Mouse (Mus musculus): Measurements from ENCODE around the gene Atxn1l. TPM values are rescaled to one million over a fixed set of nuclear protein-coding genes. Genes with fewer than 3 reads are reported as not detected.

Gene Atxn1l
- 3.5 TPM for polyA plus RNA-seq (2017; shearing (Covaris generic))

DNA sequence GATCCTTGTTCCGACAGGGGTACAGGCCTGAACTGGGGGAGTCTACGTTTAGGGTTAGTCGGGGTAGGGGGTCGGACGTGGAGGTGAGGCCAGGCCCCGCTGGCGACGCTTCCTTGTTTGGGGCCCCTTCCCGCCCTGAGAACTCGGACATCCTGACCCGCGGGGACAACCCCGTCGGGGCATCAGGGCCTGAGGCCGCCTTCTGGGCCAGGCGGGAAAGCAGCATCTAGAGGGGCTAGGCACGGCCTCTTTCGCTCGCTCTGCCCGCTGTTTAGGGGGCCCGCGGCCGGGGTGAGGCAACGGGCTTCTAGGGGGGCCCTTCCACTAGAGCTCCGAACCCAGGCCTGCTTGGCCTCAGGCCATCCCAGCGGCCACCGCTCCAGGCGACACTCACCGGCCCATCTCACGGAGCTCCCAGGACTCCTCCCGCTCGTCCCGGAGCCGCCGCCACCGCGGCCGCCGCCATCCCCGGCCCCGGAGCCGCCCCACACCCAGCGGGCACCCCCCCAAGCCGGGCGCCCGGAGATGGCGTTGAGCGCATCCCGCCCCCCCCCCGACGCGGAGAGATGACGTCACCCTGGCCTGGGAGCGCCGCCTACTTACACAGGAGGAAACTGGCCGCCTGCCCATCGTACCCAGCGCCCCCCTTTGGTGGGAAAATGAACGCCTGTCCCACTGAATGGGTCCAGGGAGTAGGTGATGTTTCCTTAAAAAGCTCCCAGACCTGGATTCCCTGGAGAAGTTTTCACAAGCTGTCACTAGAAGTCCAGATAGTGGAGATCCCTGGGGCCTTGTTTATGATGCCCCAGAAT is at the start of gene Atxn1l:
TSS of gene Atxn1l (minus strand) at position 503 of the 812 bp plus-strand sequence.

DNA sequence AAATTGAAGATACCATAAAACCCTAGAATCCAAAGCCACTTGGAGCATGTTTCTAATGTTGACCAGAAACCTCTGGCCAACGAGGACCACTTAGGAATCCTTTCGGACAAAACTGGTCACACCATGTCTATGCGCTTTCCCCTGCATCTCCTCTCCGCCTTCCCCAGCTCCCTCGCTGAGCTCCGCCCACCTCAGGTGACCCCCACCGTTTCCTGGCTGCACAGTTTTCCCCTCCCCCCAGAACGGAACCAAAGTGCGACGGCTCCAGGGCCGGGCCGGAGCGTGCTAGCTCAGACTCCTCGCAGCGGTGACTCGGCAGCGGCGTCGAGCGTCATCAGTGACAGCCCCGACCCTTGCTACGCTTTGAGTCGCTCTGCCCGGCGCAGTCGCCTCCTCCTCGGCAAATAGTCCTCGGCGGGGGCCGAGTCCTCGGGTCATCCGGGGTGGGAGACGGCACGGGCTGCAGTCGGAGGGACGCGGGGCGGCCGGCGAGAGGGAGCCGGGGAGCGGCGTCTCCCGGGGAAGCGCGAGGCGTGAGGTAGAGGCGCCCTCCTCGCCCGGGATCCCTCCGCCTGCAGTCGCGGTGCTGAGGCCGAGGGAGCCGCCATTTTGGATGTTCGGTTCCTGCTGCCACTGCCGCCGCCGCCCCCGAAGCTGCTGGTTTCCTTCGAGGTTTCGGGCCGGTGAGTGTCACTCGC is 40.9 kb upstream of the Atxn1l start, which contains the start of gene Ap1g1:
TSS of gene Ap1g1 (plus strand) at position 275 of the 698 bp plus-strand sequence.

DNA sequence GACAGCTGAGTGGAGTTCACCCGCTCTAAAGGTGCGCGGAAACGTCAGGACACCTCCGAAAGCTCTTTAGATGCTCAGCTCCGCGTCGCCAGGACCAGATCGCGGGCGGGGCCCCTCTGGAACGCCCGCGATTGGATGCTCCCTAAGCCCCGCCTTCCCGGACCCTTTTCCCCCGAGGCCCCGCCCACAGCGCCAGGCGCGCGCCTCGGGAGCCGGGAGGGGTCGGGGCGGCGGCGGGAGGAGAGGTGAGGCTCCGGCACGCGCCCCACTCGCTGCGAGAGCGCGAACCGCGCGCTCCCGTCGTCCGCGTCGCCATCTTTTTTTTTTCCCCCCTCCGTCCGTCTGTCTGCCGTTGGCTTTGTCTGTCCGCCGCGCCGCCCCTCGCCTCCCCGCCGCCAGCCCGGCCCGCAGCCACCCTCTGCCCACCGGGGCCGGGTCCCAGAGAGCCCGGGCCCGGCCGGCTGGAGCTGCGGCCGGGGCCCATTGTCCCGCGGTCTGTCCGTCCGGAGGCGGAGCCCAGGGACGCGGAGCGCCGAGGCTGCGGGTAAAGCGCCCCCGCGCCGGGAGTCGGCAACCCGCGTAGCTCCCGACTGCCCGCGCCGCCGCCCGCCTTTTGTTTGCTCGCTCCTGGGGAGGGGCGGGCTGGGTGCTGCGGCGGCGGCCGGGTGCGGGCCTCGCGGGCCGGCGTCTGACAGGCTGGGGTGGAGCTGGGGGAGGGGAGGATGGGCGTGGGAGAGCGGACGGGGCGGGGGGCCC is 32.0 kb downstream of the Atxn1l start, which contains the start of gene Zfp821:
TSS of gene Zfp821 (plus strand) at position 227 of the 756 bp plus-strand sequence.

GRCm38 (mm10) chr8:109693146-109693900 is 44.2 kb downstream of the Atxn1l start, which contains the start of gene Ist1:
Gene Ist1, minus strand, starts transcription at chr8:109693260.

Other genes starting within 250 kb of the Atxn1l start
- gene Pmfbp1, start 243.7 kb downstream of the Atxn1l start, polyA plus RNA-seq (2017; shearing (Covaris generic)) = not detected
- 35.9 TPM for gene Dhx38, start 171.9 kb downstream of the Atxn1l start, polyA plus RNA-seq (2017; shearing (Covaris generic))
- 6.3 TPM for gene Txnl4b, start 171.8 kb downstream of the Atxn1l start, polyA plus RNA-seq (2017; shearing (Covaris generic))
- gene Hp, start 158.6 kb downstream of the Atxn1l start, polyA plus RNA-seq (2017; shearing (Covaris generic)) = not detected
- 35.1 TPM for gene Dhodh, start 129.1 kb downstream of the Atxn1l start, polyA plus RNA-seq (2017; shearing (Covaris generic))
- 1.3 TPM for gene Pkd1l3, start 123.2 kb downstream of the Atxn1l start, polyA plus RNA-seq (2017; shearing (Covaris generic))
- 161 TPM for gene Ist1, start 44.5 kb downstream of the Atxn1l start, polyA plus RNA-seq (2017; shearing (Covaris generic))
- 5.2 TPM for gene Zfp821, start 32.2 kb downstream of the Atxn1l start, polyA plus RNA-seq (2017; shearing (Covaris generic))
- 66.1 TPM for gene Ap1g1, start 40.8 kb upstream of the Atxn1l start, polyA plus RNA-seq (2017; shearing (Covaris generic))
- gene Phlpp2, start 130.8 kb upstream of the Atxn1l start, polyA plus RNA-seq (2017; shearing (Covaris generic)) = 1.1 TPM
- gene Marveld3, start 224.5 kb upstream of the Atxn1l start, polyA plus RNA-seq (2017; shearing (Covaris generic)) = not detected